Mouse (Mus musculus) G1E (cell line): ENCODE data around the gene Dact3. TPM values are rescaled to one million over a fixed set of nuclear protein-coding genes. Genes with fewer than 3 reads are reported as not detected.

Experiments used
- ATAC-seq: 2 replicates; pipeline ENCODE4 v1.8.0; 2016; ENCODE audit warnings: mild to moderate bottlenecking; ENCODE audit not compliant: insufficient number of reproducible peaks, poor library complexity, low FRiP score, severe bottlenecking; ENCODE audit errors: extremely low read depth
- DNase-seq: peaks from one replicate; pipeline ENCODE4 v3.0.0; 2012; ENCODE audit warnings: low spot score
- H3K27me3 ChIP-seq: 2 replicates; pipeline ENCODE4 v1.6.1; 2012; ENCODE audit warnings: mild to moderate bottlenecking, low read length, inconsistent platforms; ENCODE audit not compliant: insufficient read depth
- H3K36me3 ChIP-seq: replicated peaks from 2 replicates; pipeline ENCODE3; 2012; ENCODE audit warnings: mild to moderate bottlenecking, inconsistent platforms
- H3K4me1 ChIP-seq: 2 replicates; pipeline ENCODE4 v1.6.1; 2012; ENCODE audit warnings: low read depth, low read length, inconsistent platforms, mixed read lengths; ENCODE audit not compliant: insufficient read depth
- H3K4me3 ChIP-seq: 2 replicates; pipeline ENCODE4 v1.5.1; 2012; ENCODE audit warnings: low read depth, mild to moderate bottlenecking, inconsistent platforms, low read length, moderate library complexity, mixed read lengths
- H3K9me3 ChIP-seq: replicated peaks from 2 replicates; pipeline ENCODE4 v1.6.1; 2012; ENCODE audit warnings: inconsistent platforms
- CTCF ChIP-seq: IDR thresholded peaks from 2 replicates; pipeline ENCODE4 v1.5.1; 2012; ENCODE audit warnings: low read depth, low read length, inconsistent platforms, mixed read lengths
- GATA1 ChIP-seq: IDR thresholded peaks from 2 replicates; pipeline ENCODE4 v1.6.1; 2012; ENCODE audit warnings: borderline replicate concordance, low read length, inconsistent platforms, mixed read lengths
- GATA2 ChIP-seq: IDR thresholded peaks from 2 replicates; pipeline ENCODE4 v1.6.1; 2012; ENCODE audit warnings: low read depth, low read length, inconsistent platforms, borderline replicate concordance
- POLR2AphosphoS5 ChIP-seq: IDR thresholded peaks from 2 replicates; pipeline ENCODE4 v1.6.1; 2012; ENCODE audit warnings: low read depth, low read length, inconsistent platforms; ENCODE audit not compliant: insufficient replicate concordance
- TAL1 ChIP-seq: conservative IDR thresholded peaks from 2 replicates; pipeline ENCODE4 v1.6.1; 2012; ENCODE audit warnings: low read depth, low read length, inconsistent platforms, mixed read lengths
- polyA plus RNA-seq: library from polyadenylated mRNA; stranded (reverse); fragments of >175 nt; gene quantifications from 2 replicates; pipeline ENCODE4 v1.2.3, GENCODE M21; 2012
- total RNA-seq, 2 experiments: library from RNA; stranded (forward) in 1 of 2; stranded (reverse) in 1 of 2; fragments of 200-1000 nt in 1 of 2; fragments of >200 nt in 1 of 2; fragmentation: Nextera tagmentation in 1 of 2; gene quantifications; 2 replicates each; pipeline ENCODE4 v1.2.3; 2014 to 2017

The Dact3 gene
- total and polyA plus RNA-seq, 3 experiments: 0.05 to 0.30 (median 0.28) TPM

- peaks cover 24% of the 10 kb centered on the region for H3K9me3 ChIP-seq
- H3K36me3 ChIP-seq: no peaks in the 10 kb centered on the region
- ATAC-seq (no peak), DNase-seq (no peak)
- TF ChIP-seq GATA2 (no peak), GATA1 (no peak), CTCF (no peak), TAL1 (no peak), POLR2AphosphoS5 (no peak)
- H3K27me3 ChIP-seq: peaks cover 32% of the 10 kb centered on the region
- no peak overlapping the region; the same call in 1 of the 2 replicates for H3K4me3 ChIP-seq
- no peaks in the 10 kb centered on the region; the same call in 1 of the 2 replicates for H3K4me1 ChIP-seq
Observed at GRCm38 (mm10) chr7:16885271-16885776, 10.2 kb downstream of the Dact3 start.

GRCm38 (mm10) chr7:16885905-16886304, 10.8 kb downstream of the Dact3 start:
- Histone ChIP-seq H3K27me3 (peaks cover 30% of the 10 kb centered on the region), H3K36me3 (no peaks in the 10 kb centered on the region), H3K4me1 (no peaks in the 10 kb centered on the region), H3K4me3 (peak overlapping the region; percentile 9; the same call in 1 of the 2 replicates), H3K9me3 (peaks cover 24% of the 10 kb centered on the region)
- ATAC-seq (no peak), DNase-seq (no peak)
- TF ChIP-seq POLR2AphosphoS5: no peak

- DNase-seq: no peak
- peaks cover 26% of the 10 kb centered on the region for H3K4me1 ChIP-seq
- H3K27me3 ChIP-seq: peaks cover 44% of the 10 kb centered on the region
Observed at GRCm38 (mm10) chr7:16890536-16890935, 15.4 kb downstream of the Dact3 start.

GRCm38 (mm10) chr7:16890944-16891343, 15.8 kb downstream of the Dact3 start:
- H3K4me1 ChIP-seq: peaks cover 26% of the 10 kb centered on the region
- no peak for DNase-seq
- peaks cover 45% of the 10 kb centered on the region for H3K27me3 ChIP-seq
- no peak for TF ChIP-seq POLR2AphosphoS5
- TF ChIP-seq GATA1: no peak
- no peak for TF ChIP-seq GATA2
- TF ChIP-seq TAL1: no peak
- no peak for TF ChIP-seq CTCF
- no peak for ATAC-seq
- peaks cover 9% of the 10 kb centered on the region for H3K9me3 ChIP-seq
- no peaks in the 10 kb centered on the region for H3K36me3 ChIP-seq
- H3K4me3 ChIP-seq: no peak overlapping the region

More at GRCm38 (mm10) chr7:16890536-16890935, 15.4 kb downstream of the Dact3 start:
- no peaks in the 10 kb centered on the region for H3K36me3 ChIP-seq
- peaks cover 13% of the 10 kb centered on the region for H3K9me3 ChIP-seq
- ATAC-seq: no peak
- H3K4me3 ChIP-seq: no peak overlapping the region
- TF ChIP-seq GATA1: no peak
- no peak for TF ChIP-seq POLR2AphosphoS5
- TF ChIP-seq GATA2: no peak
- no peak for TF ChIP-seq TAL1
- TF ChIP-seq CTCF: no peak

- peak; percentile 65 for DNase-seq
- Histone ChIP-seq H3K4me3 (peak within 1 kb of the TSS; percentile 66), H3K36me3 (no peaks in the 10 kb centered on the region), H3K9me3 (peaks cover under 1% of the 10 kb centered on the region; the same call in 1 of the 2 replicates), H3K4me1 (peaks cover 26% of the 10 kb centered on the region), H3K27me3 (peaks cover 48% of the 10 kb centered on the region)
- peak; percentile 74 for ATAC-seq
- no peak for TF ChIP-seq GATA1
- TF ChIP-seq CTCF: peak; percentile 78
Observed at GRCm38 (mm10) chr7:16891641-16892351, 16.7 kb downstream of the Dact3 start, which contains the start of gene Gng8. TSS of gene Gng8 (plus strand) at chr7:16891786.

- peaks cover 26% of the 10 kb centered on the region for H3K4me1 ChIP-seq
- no peak for DNase-seq
- H3K9me3 ChIP-seq: no peaks in the 10 kb centered on the region
- no peak for TF ChIP-seq CTCF
- TF ChIP-seq GATA1: no peak
- TF ChIP-seq TAL1: no peak
- no peak for TF ChIP-seq GATA2
- no peak for TF ChIP-seq POLR2AphosphoS5
- H3K27me3 ChIP-seq: peaks cover 48% of the 10 kb centered on the region
- no peak for ATAC-seq
- H3K4me3 ChIP-seq: peak overlapping the region; percentile 66; the same call in 1 of the 2 replicates
- no peaks in the 10 kb centered on the region for H3K36me3 ChIP-seq
Observed at GRCm38 (mm10) chr7:16892352-16892730, 17.2 kb downstream of the Dact3 start.
